In the genomic region with DNA sequence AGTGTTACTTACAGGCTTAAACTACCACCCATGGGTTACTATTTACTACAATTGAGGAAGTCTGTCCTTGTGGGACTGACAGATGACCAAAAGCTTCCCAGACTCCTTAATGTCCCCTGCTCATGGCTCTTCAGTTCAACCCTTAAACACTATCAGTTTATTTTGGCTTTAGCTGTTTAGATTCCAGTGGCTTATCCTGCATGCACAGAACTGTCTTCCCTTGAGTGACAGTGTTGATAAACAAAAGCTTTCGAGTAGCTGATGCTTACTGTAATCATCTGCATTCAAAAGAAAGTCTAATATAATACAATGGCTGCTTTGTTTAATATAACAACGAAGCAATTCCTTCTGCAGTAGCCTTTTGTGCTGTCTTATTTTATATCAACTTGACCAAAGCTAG, we compare ENCODE assay signal across 27 mouse cellular contexts. TPM values are rescaled to one million over a fixed set of nuclear protein-coding genes. Genes with fewer than 3 reads are reported as not detected.
DNase-seq lines count a peak whose midpoint lies in the region; ATAC-seq lines count a peak whose summit lies in the region.
"Had no signal": no experiment of that assay in that cellular context is flagged by ENCODE, and none has a peak within 500 bp of the region (broad histone marks: within the 10 kb centered on the region; RNA-seq: fewer than 3 reads in every experiment).

No protein-coding gene starts in this region.

- 17% methylated on average over 2 of the region's 2 CpGs for WGBS in liver, embryonic 15.5 days (ENCODE audit: insufficient replicate concordance)
- WGBS in hindbrain, embryonic 14.5 days: 58% methylated on average over 2 of the region's 2 CpGs

- intact Hi-C loops in heart, postnatal 25 days (cut with DNase I): no loop called here

- no peak overlapping the region for H3K27ac ChIP-seq in liver, embryonic 15.5 days (replicated peaks)
- no peak overlapping the region for H3K27ac ChIP-seq in hindbrain, embryonic 14.5 days
- H3K27ac ChIP-seq: embryonic facial prominence, embryonic 13.5 days; forebrain, embryonic 10.5 days; gastrocnemius, adult 2 months; heart, embryonic 13.5 days; hindbrain, embryonic 12.5 days; hindbrain, postnatal 0 days had no signal

- peaks cover 20% of the 10 kb centered on the region for H3K4me1 ChIP-seq in liver, embryonic 15.5 days (replicated peaks)
- no peaks in the 10 kb centered on the region for H3K4me1 ChIP-seq in hindbrain, embryonic 14.5 days (replicated peaks; ENCODE audit: control insufficient read depth, insufficient read depth, low read length)
- H3K4me1 ChIP-seq: embryonic facial prominence, embryonic 13.5 days; forebrain, embryonic 10.5 days; hindbrain, embryonic 12.5 days had no signal

- H3K4me3 ChIP-seq in liver, embryonic 15.5 days (replicated peaks): no peak overlapping the region
- H3K4me3 ChIP-seq in hindbrain, embryonic 14.5 days (replicated peaks; ENCODE audit: low read length): no peak overlapping the region
- H3K4me3 ChIP-seq: embryonic facial prominence, embryonic 13.5 days; forebrain, embryonic 10.5 days; gastrocnemius, adult 2 months; heart, embryonic 13.5 days; hindbrain, embryonic 12.5 days had no signal

- H3K27me3 ChIP-seq in liver, embryonic 15.5 days: no peaks in the 10 kb centered on the region
- H3K27me3 ChIP-seq in hindbrain, embryonic 14.5 days (ENCODE audit: control insufficient read depth, insufficient read depth, low read length): no peaks in the 10 kb centered on the region
- H3K27me3 ChIP-seq: embryonic facial prominence, embryonic 13.5 days; heart, embryonic 13.5 days; hindbrain, embryonic 12.5 days had no signal

- no peaks in the 10 kb centered on the region for H3K36me3 ChIP-seq in liver, embryonic 15.5 days (replicated peaks)
- no peaks in the 10 kb centered on the region for H3K36me3 ChIP-seq in hindbrain, embryonic 14.5 days (replicated peaks; ENCODE audit: control insufficient read depth, insufficient read depth)
- H3K36me3 ChIP-seq: embryonic facial prominence, embryonic 13.5 days; forebrain, embryonic 10.5 days; heart, embryonic 13.5 days; hindbrain, embryonic 12.5 days had no signal

- H3K9me3 ChIP-seq in liver, embryonic 15.5 days (replicated peaks): no peaks in the 10 kb centered on the region
- H3K9me3 ChIP-seq in hindbrain, embryonic 14.5 days (ENCODE audit: control insufficient read depth, low read length): no peaks in the 10 kb centered on the region
- H3K9me3 ChIP-seq: embryonic facial prominence, embryonic 13.5 days; forebrain, embryonic 10.5 days; heart, embryonic 13.5 days; hindbrain, embryonic 12.5 days had no signal

- DNase-seq in c-Kit-positive CD71-positive TER-119-positive erythroid progenitor cells, embryonic 14.5 days (ENCODE audit: low spot score): peak; percentile 48
- no peak for DNase-seq in heart, postnatal 25 days (ENCODE audit: low spot score)
- no peak for DNase-seq in left cerebral cortex, adult 11 months (ENCODE audit: low spot score)
- no peak for DNase-seq in hindbrain, embryonic 14.5 days (ENCODE audit: low spot score)
- DNase-seq: adrenal gland, postnatal 14 days; cerebellum, adult 11 months; cerebellum, adult 8-10 months; cerebellum, postnatal 14 days; gastrocnemius, adult 2 months; gastrocnemius, postnatal 25 days; heart, postnatal 4 days had no signal

- ATAC-seq in erythroid progenitor cell, adult 5-6 weeks (replicated peaks; ENCODE audit: low FRiP score, poor library complexity, severe bottlenecking): peak; percentile 82
- peak; percentile 75 for ATAC-seq in liver, embryonic 15.5 days (ENCODE audit: insufficient read depth)
- peak; percentile 97 for ATAC-seq in megakaryocyte-erythroid progenitor cell, adult 5-6 weeks (replicated peaks; ENCODE audit: low FRiP score, low TSS enrichment, poor library complexity, severe bottlenecking)
- no peak for ATAC-seq in hindbrain, embryonic 14.5 days (ENCODE audit: low FRiP score)
- ATAC-seq: forebrain, embryonic 14.5 days; hindbrain, postnatal 0 days had no signal

- H3K4me2 ChIP-seq in liver, embryonic 15.5 days: no peak overlapping the region
- H3K4me2 ChIP-seq in hindbrain, embryonic 14.5 days (replicated peaks): no peak overlapping the region
- H3K4me2 ChIP-seq: embryonic facial prominence, embryonic 13.5 days; heart, embryonic 13.5 days; hindbrain, embryonic 12.5 days had no signal

- H3K9ac ChIP-seq in liver, embryonic 15.5 days: no peak overlapping the region
- H3K9ac ChIP-seq in hindbrain, embryonic 14.5 days: no peak overlapping the region
- H3K9ac ChIP-seq: embryonic facial prominence, embryonic 13.5 days; heart, embryonic 13.5 days; hindbrain, embryonic 12.5 days had no signal

RNA-seq across cellular contexts. Expression of a gene that starts 7.3 kb away (rescaled TPM):
- not detected in 2 replicates for total RNA-seq in erythroid progenitor cell, adult 5-6 weeks (2015; ENCODE audit: low replicate concordance)
- not detected in 2 replicates for total RNA-seq in erythroid progenitor cell, adult 5-6 weeks (2017; ENCODE audit: low replicate concordance)
- polyA plus RNA-seq in liver, embryonic 15.5 days (2015; fragmentation: Nextera tagmentation; extraction: Ambion mirVana): not detected in 2 replicates
- total RNA-seq in megakaryocyte-erythroid progenitor cell, adult 5-6 weeks (2014; fragmentation: Nextera tagmentation): not detected in 2 replicates
- total RNA-seq in megakaryocyte-erythroid progenitor cell, adult 5-6 weeks (2017): not detected in 2 replicates
- not detected for total RNA-seq in heart, postnatal 25 days (2021)
- polyA plus RNA-seq in hindbrain, embryonic 14.5 days (2014; fragmentation: Nextera tagmentation; extraction: Ambion mirVana): not detected in 2 replicates
- total RNA-seq: adrenal gland, adult 18-20 months; adrenal gland, postnatal 14 days; ES-E14; gastrocnemius, adult 2 months; gastrocnemius, postnatal 25 days; granulocyte monocyte progenitor cell, adult 5-6 weeks; heart, adult 8-10 months; heart, postnatal 4 days; hindbrain, postnatal 0 days had no signal
- polyA plus RNA-seq: cortical plate, adult 2 months; embryonic facial prominence, embryonic 13.5 days; forebrain, embryonic 10.5 days; forebrain, embryonic 14.5 days; heart, embryonic 13.5 days; heart, postnatal 0 days; hindbrain, embryonic 12.5 days; hindbrain, postnatal 0 days; intestine, embryonic 14.5 days had no signal

RNA-seq across cellular contexts. Expression of a gene that starts 13.8 kb away (rescaled TPM):
- total RNA-seq in erythroid progenitor cell, adult 5-6 weeks (2015; ENCODE audit: low replicate concordance): not detected in 2 replicates
- not detected in 2 replicates for total RNA-seq in erythroid progenitor cell, adult 5-6 weeks (2017; ENCODE audit: low replicate concordance)
- not detected in 2 replicates for polyA plus RNA-seq in liver, embryonic 15.5 days (2015; fragmentation: Nextera tagmentation; extraction: Ambion mirVana)
- not detected in 2 replicates for total RNA-seq in megakaryocyte-erythroid progenitor cell, adult 5-6 weeks (2014; fragmentation: Nextera tagmentation)
- total RNA-seq in megakaryocyte-erythroid progenitor cell, adult 5-6 weeks (2017): not detected in 2 replicates
- not detected for total RNA-seq in heart, postnatal 25 days (2021)
- polyA plus RNA-seq in hindbrain, embryonic 14.5 days (2014; fragmentation: Nextera tagmentation; extraction: Ambion mirVana): not detected in 2 replicates
- total RNA-seq: adrenal gland, adult 18-20 months; adrenal gland, postnatal 14 days; ES-E14; gastrocnemius, adult 2 months; gastrocnemius, postnatal 25 days; granulocyte monocyte progenitor cell, adult 5-6 weeks; heart, adult 8-10 months; heart, postnatal 4 days; hindbrain, postnatal 0 days had no signal
- polyA plus RNA-seq: cortical plate, adult 2 months; embryonic facial prominence, embryonic 13.5 days; forebrain, embryonic 10.5 days; forebrain, embryonic 14.5 days; heart, embryonic 13.5 days; heart, postnatal 0 days; hindbrain, embryonic 12.5 days; hindbrain, postnatal 0 days; intestine, embryonic 14.5 days had no signal

RNA-seq across cellular contexts. Expression of a gene that starts 20.0 kb away (rescaled TPM):
- total RNA-seq in erythroid progenitor cell, adult 5-6 weeks (2015; ENCODE audit: low replicate concordance): not detected in 2 replicates
- total RNA-seq in erythroid progenitor cell, adult 5-6 weeks (2017; ENCODE audit: low replicate concordance): not detected in 2 replicates
- not detected in 2 replicates for polyA plus RNA-seq in liver, embryonic 15.5 days (2015; fragmentation: Nextera tagmentation; extraction: Ambion mirVana)
- not detected in 2 replicates for total RNA-seq in megakaryocyte-erythroid progenitor cell, adult 5-6 weeks (2014; fragmentation: Nextera tagmentation)
- total RNA-seq in megakaryocyte-erythroid progenitor cell, adult 5-6 weeks (2017): not detected in 2 replicates
- not detected for total RNA-seq in heart, postnatal 25 days (2021)
- polyA plus RNA-seq in hindbrain, embryonic 14.5 days (2014; fragmentation: Nextera tagmentation; extraction: Ambion mirVana): not detected in 2 replicates
- total RNA-seq: adrenal gland, adult 18-20 months; adrenal gland, postnatal 14 days; ES-E14; gastrocnemius, adult 2 months; gastrocnemius, postnatal 25 days; granulocyte monocyte progenitor cell, adult 5-6 weeks; heart, adult 8-10 months; heart, postnatal 4 days; hindbrain, postnatal 0 days had no signal
- polyA plus RNA-seq: cortical plate, adult 2 months; embryonic facial prominence, embryonic 13.5 days; forebrain, embryonic 10.5 days; forebrain, embryonic 14.5 days; heart, embryonic 13.5 days; heart, postnatal 0 days; hindbrain, embryonic 12.5 days; hindbrain, postnatal 0 days; intestine, embryonic 14.5 days had no signal

RNA-seq across cellular contexts. Expression of a gene that starts 21.6 kb away (rescaled TPM):
- not detected in 2 replicates for total RNA-seq in erythroid progenitor cell, adult 5-6 weeks (2015; ENCODE audit: low replicate concordance)
- total RNA-seq in erythroid progenitor cell, adult 5-6 weeks (2017; ENCODE audit: low replicate concordance): not detected in 2 replicates
- polyA plus RNA-seq in liver, embryonic 15.5 days (2015; fragmentation: Nextera tagmentation; extraction: Ambion mirVana): not detected in 2 replicates
- total RNA-seq in megakaryocyte-erythroid progenitor cell, adult 5-6 weeks (2014; fragmentation: Nextera tagmentation): not detected in 2 replicates
- not detected in 2 replicates for total RNA-seq in megakaryocyte-erythroid progenitor cell, adult 5-6 weeks (2017)
- not detected for total RNA-seq in heart, postnatal 25 days (2021)
- polyA plus RNA-seq in hindbrain, embryonic 14.5 days (2014; fragmentation: Nextera tagmentation; extraction: Ambion mirVana): not detected in 2 replicates
- total RNA-seq: adrenal gland, adult 18-20 months; adrenal gland, postnatal 14 days; ES-E14; gastrocnemius, adult 2 months; gastrocnemius, postnatal 25 days; granulocyte monocyte progenitor cell, adult 5-6 weeks; heart, adult 8-10 months; heart, postnatal 4 days; hindbrain, postnatal 0 days had no signal
- polyA plus RNA-seq: cortical plate, adult 2 months; embryonic facial prominence, embryonic 13.5 days; forebrain, embryonic 10.5 days; forebrain, embryonic 14.5 days; heart, embryonic 13.5 days; heart, postnatal 0 days; hindbrain, postnatal 0 days; intestine, embryonic 14.5 days had no signal

RNA-seq across cellular contexts. Expression of a gene that starts 30.4 kb away (rescaled TPM):
- total RNA-seq in erythroid progenitor cell, adult 5-6 weeks (2015; ENCODE audit: low replicate concordance): not detected in 2 replicates
- total RNA-seq in erythroid progenitor cell, adult 5-6 weeks (2017; ENCODE audit: low replicate concordance): not detected in 2 replicates
- not detected in 2 replicates for polyA plus RNA-seq in liver, embryonic 15.5 days (2015; fragmentation: Nextera tagmentation; extraction: Ambion mirVana)
- not detected in 2 replicates for total RNA-seq in megakaryocyte-erythroid progenitor cell, adult 5-6 weeks (2014; fragmentation: Nextera tagmentation)
- total RNA-seq in megakaryocyte-erythroid progenitor cell, adult 5-6 weeks (2017): not detected in 2 replicates
- not detected for total RNA-seq in heart, postnatal 25 days (2021)
- polyA plus RNA-seq in hindbrain, embryonic 14.5 days (2014; fragmentation: Nextera tagmentation; extraction: Ambion mirVana): not detected in 2 replicates
- total RNA-seq: adrenal gland, adult 18-20 months; adrenal gland, postnatal 14 days; ES-E14; gastrocnemius, adult 2 months; gastrocnemius, postnatal 25 days; granulocyte monocyte progenitor cell, adult 5-6 weeks; heart, adult 8-10 months; heart, postnatal 4 days; hindbrain, postnatal 0 days had no signal
- polyA plus RNA-seq: cortical plate, adult 2 months; embryonic facial prominence, embryonic 13.5 days; forebrain, embryonic 10.5 days; forebrain, embryonic 14.5 days; heart, embryonic 13.5 days; heart, postnatal 0 days; hindbrain, embryonic 12.5 days; hindbrain, postnatal 0 days; intestine, embryonic 14.5 days had no signal
